In genomic region chr2:71865935-71866334, GRCm38 (mm10) we compare ENCODE assay signal across 21 mouse cellular contexts. TPM values are rescaled to one million over a fixed set of nuclear protein-coding genes. Genes with fewer than 3 reads are reported as not detected.
DNase-seq lines count a peak whose midpoint lies in the region; ATAC-seq and TF ChIP-seq lines count a peak whose summit lies in the region.
"Had no signal": no experiment of that assay in that cellular context is flagged by ENCODE, and none has a peak within 500 bp of the region (broad histone marks: within the 10 kb centered on the region; RNA-seq: fewer than 3 reads in every experiment).

No protein-coding gene starts in this region.

- no peak for TF ChIP-seq POLR2A in CH12.LX (IDR thresholded peaks at IDR 0.05; ENCODE audit: low read depth, low read length)

- H3K9me3 ChIP-seq in CH12.LX (replicated peaks; ENCODE audit: low read length) = no peaks in the 10 kb centered on the region
- H3K9me3 ChIP-seq in intestine, embryonic 15.5 days = no peaks in the 10 kb centered on the region
- H3K9me3 ChIP-seq: embryonic facial prominence, embryonic 10.5 days; G1E; heart, embryonic 10.5 days; limb, embryonic 12.5 days; midbrain, embryonic 15.5 days had no signal

- no peak for DNase-seq in left cerebral cortex, adult 2 months (ENCODE audit: extremely low spot score in 1 of 2, low spot score in 2 of 2)
- DNase-seq in left cerebral cortex, postnatal 14 days (ENCODE audit: low spot score in 2 of 2) = no peak
- DNase-seq in CH12.LX (ENCODE audit: extremely low read depth) (peak; percentile 16), MEL-GATA-1-ER (ENCODE audit: extremely low read depth, low read depth) (peak; percentile 28)
- no peak for DNase-seq in ovary, postnatal 14 days (ENCODE audit: low spot score)
- DNase-seq: adrenal gland, postnatal 10 days; cerebellum, postnatal 14 days; gastrocnemius, postnatal 10 days; kidney, postnatal 4 days; lung, adult 18-20 months; lung, postnatal 4 days; right cerebral cortex, postnatal 14 days had no signal

- intact Hi-C loops in left cerebral cortex, adult 2 months (cut with DNase I) = no loop called here
- intact Hi-C loops in left cerebral cortex, postnatal 14 days (cut with DNase I) = no loop called here

- peaks cover 5 to 26% of the 10 kb centered on the region in 2 experiments for H3K4me1 ChIP-seq in CH12.LX (ENCODE audit: control insufficient read depth in 1 of 2, insufficient read depth in 2 of 2)
- 0 out of 2 replicates have a peak, but pooled peaks cover 3% of the 10 kb centered on the region for H3K4me1 ChIP-seq in intestine, embryonic 15.5 days (replicated peaks)
- H3K4me1 ChIP-seq: midbrain, embryonic 15.5 days had no signal

- no peak for TF ChIP-seq CTCF in left cerebral cortex, adult 2 months (IDR thresholded peaks at IDR 0.05)
- no peak for TF ChIP-seq CTCF in CH12.LX (conservative IDR thresholded peaks at IDR 0.05 in 1 of 2, IDR thresholded peaks at IDR 0.05 in 1 of 2; ENCODE audit: low read depth in 2 of 2, low read length in 2 of 2)

- TF ChIP-seq RAD21 in CH12.LX (IDR thresholded peaks at IDR 0.05; ENCODE audit: low read depth, low read length) = no peak

- H3K9ac ChIP-seq in CH12.LX (ENCODE audit: insufficient read depth, low read depth) = no peak overlapping the region
- H3K9ac ChIP-seq in intestine, embryonic 15.5 days = no peak overlapping the region
- H3K9ac ChIP-seq: limb, embryonic 12.5 days; midbrain, embryonic 15.5 days had no signal

- H3K27ac ChIP-seq in left cerebral cortex, adult 2 months = peak overlapping the region; percentile 71
- H3K27ac ChIP-seq in CH12.LX (ENCODE audit: insufficient read depth, low read depth) = no peak overlapping the region
- no peak overlapping the region for H3K27ac ChIP-seq in intestine, embryonic 15.5 days
- H3K27ac ChIP-seq: embryonic facial prominence, embryonic 10.5 days; limb, embryonic 12.5 days; midbrain, embryonic 15.5 days had no signal

- ATAC-seq in megakaryocyte, adult 5-6 weeks (ENCODE audit: poor library complexity, severe bottlenecking) = 0 out of 2 replicates have a peak, but pooled peaks have one; percentile 38
- no peak for ATAC-seq in intestine, embryonic 15.5 days
- ATAC-seq: forebrain, embryonic 16.5 days; midbrain, embryonic 15.5 days had no signal

- TF ChIP-seq EP300 in CH12.LX (IDR thresholded peaks at IDR 0.05; ENCODE audit: low read length) = peak; percentile 20; the same call in 1 of the 2 replicates

- peak overlapping the region; percentile 44; the same call in 1 of the 2 replicates for H3K4me2 ChIP-seq in CH12.LX (ENCODE audit: insufficient read depth, low read depth, poor library complexity, severe bottlenecking)
- no peak overlapping the region for H3K4me2 ChIP-seq in intestine, embryonic 15.5 days (replicated peaks)
- H3K4me2 ChIP-seq: limb, embryonic 12.5 days; midbrain, embryonic 15.5 days had no signal

- H3K79me2 ChIP-seq in CH12.LX (replicated peaks; ENCODE audit: control insufficient read depth, extremely low read depth, insufficient read depth, poor library complexity, severe bottlenecking) = no peaks in the 10 kb centered on the region

- 63% methylated on average over 3 of the region's 3 CpGs for WGBS in intestine, embryonic 15.5 days

- in situ Hi-C loops in CH12.LX (cut with MboI; ENCODE audit: low pct_ligation_motif_present, low pct_unique_long_range_greater_than_20kb, low sequenced_read_pairs) = no loop called here

- dilution Hi-C loops in CH12.LX (cut with MboI; ENCODE audit: extremely low pct_ligation_motif_present, extremely low pct_unique_long_range_greater_than_20kb, low sequenced_read_pairs) = no loop called here

- H3K36me3 ChIP-seq in CH12.LX (replicated peaks in 1 of 2; ENCODE audit: control insufficient read depth in 1 of 2, insufficient read depth in 1 of 2, low read length in 1 of 2) = no peaks in the 10 kb centered on the region
- no peaks in the 10 kb centered on the region for H3K36me3 ChIP-seq in intestine, embryonic 15.5 days
- H3K36me3 ChIP-seq: embryonic facial prominence, embryonic 10.5 days; G1E; heart, embryonic 10.5 days; limb, embryonic 12.5 days; midbrain, embryonic 15.5 days had no signal

- H3K27me3 ChIP-seq in CH12.LX (replicated peaks) = no peaks in the 10 kb centered on the region
- no peaks in the 10 kb centered on the region for H3K27me3 ChIP-seq in intestine, embryonic 15.5 days (replicated peaks)
- H3K27me3 ChIP-seq: limb, embryonic 12.5 days; midbrain, embryonic 15.5 days had no signal

- H3K4me3 ChIP-seq in left cerebral cortex, adult 2 months = no peak overlapping the region
- no peak overlapping the region for H3K4me3 ChIP-seq in CH12.LX (replicated peaks in 1 of 3; ENCODE audit: low read depth in 2 of 3, low read length in 2 of 3, poor library complexity in 1 of 3)
- no peak overlapping the region for H3K4me3 ChIP-seq in intestine, embryonic 15.5 days (replicated peaks)
- H3K4me3 ChIP-seq: embryonic facial prominence, embryonic 10.5 days; erythroblast, embryonic 14.5 days; heart, embryonic 10.5 days; limb, embryonic 12.5 days; midbrain, embryonic 15.5 days had no signal

TF ChIP-seq in CH12.LX, 34 proteins besides CTCF, POLR2A, EP300 and RAD21:
- TF ChIP-seq ELF1 (IDR thresholded peaks at IDR 0.05; ENCODE audit: low read depth, low read length) (0 out of 2 replicates have a peak, but pooled peaks have one; percentile 35), ZNF384 (IDR thresholded peaks at IDR 0.05; ENCODE audit: low read depth, low read length) (peak; percentile 67), POLR2AphosphoS2 (IDR thresholded peaks at IDR 0.05; ENCODE audit: low read depth, low read length) (no peak)

RNA-seq across cellular contexts. Expression of gene Pdk1, which starts 7.1 kb away (rescaled TPM):
- total RNA-seq in left cerebral cortex, adult 2 months (2021) = 10 to 100 TPM; 42.4 to 51.1 TPM
- 10 to 100 TPM; 44.3 to 46.0 TPM for total RNA-seq in left cerebral cortex, postnatal 14 days (2021)
- total RNA-seq in CH12.LX (2012; rRNA removed) = 20.9 and 59.9 TPM in 2 replicates
- total RNA-seq in CH12.LX (2014; rRNA removed) = 75.3 and 78.5 TPM in 2 replicates
- polyA plus RNA-seq in CH12.LX (2012; ENCODE audit: insufficient read length, low read depth) = 26.4 and 35.9 TPM in 2 replicates
- 4.7 and 5.7 TPM in 2 replicates for total RNA-seq in megakaryocyte, adult 5-6 weeks (2015)
- total RNA-seq in megakaryocyte, adult 5-6 weeks (2017) = 8.6 and 19.8 TPM in 2 replicates
- polyA plus RNA-seq in intestine, embryonic 15.5 days (2015; fragmentation: Nextera tagmentation; extraction: Ambion mirVana) = 66.8 and 78.3 TPM in 2 replicates

Comparison
In these comparisons a context has a peak if more than half of its experiments do, and no peak if none do; other contexts are left out.
1. DNase-seq: peak in CH12.LX (single experiment) and MEL-GATA-1-ER (single experiment); none in left cerebral cortex, adult 2 months (0 of 2), left cerebral cortex, postnatal 14 days (0 of 2) and ovary, postnatal 14 days (single experiment).